Mouse (Mus musculus) cerebellum, adult 9-11 months (tissue): ENCODE measurements around the gene Vegfd.
A peak's percentile ranks its signal among the peaks of the same experiment; 100 is the strongest.

Source experiments
- DNase-seq: peaks from one replicate; pipeline ENCODE4 v3.0.0; 2022

Vegfd gene

GRCm38 (mm10) chrX:164373081-164373480, at the start of gene Vegfd:
TSS of gene Vegfd (plus strand) at chrX:164373378.
- DNase-seq = no peak

DNA sequence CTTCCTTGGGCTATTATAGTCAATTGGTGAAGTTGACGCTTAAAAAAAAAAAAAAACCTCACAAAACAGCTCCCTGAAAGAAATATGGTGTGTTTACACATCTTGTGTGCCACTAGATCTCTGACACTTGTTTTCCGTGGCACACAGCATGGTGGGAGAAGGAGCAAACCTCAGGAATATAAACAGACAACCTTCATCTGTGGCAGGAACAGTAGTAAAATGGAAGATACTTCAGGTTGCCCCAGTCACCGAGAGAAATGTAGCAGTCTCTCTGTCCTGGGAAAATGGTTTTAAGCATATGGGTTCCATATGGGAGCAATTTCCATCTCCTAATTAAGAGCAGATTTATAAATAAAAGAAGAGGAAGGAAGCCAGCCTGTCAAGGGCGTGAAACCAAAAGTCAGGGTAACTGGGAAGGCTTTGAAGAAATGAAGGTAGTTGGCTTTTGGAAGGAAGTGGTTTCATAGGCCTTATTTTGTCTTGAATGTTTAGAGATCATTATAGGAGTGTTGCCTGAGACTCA, 49.7 kb upstream of the Vegfd start:
- no peak for DNase-seq

GRCm38 (mm10) chrX:164330351-164330750, 42.8 kb upstream of the Vegfd start:
- DNase-seq = no peak

GRCm38 (mm10) chrX:164330766-164331165, 42.4 kb upstream of the Vegfd start:
- no peak for DNase-seq

- no peak for DNase-seq
Measured at GRCm38 (mm10) chrX:164338591-164338990, 34.6 kb upstream of the Vegfd start.

GRCm38 (mm10) chrX:164345359-164345938, 27.7 kb upstream of the Vegfd start:
- no peak for DNase-seq

GRCm38 (mm10) chrX:164348937-164349336, 24.2 kb upstream of the Vegfd start:
- DNase-seq = no peak

GRCm38 (mm10) chrX:164365153-164365865, 7.9 kb upstream of the Vegfd start:
- no peak for DNase-seq

GRCm38 (mm10) chrX:164370576-164370975, 2.6 kb upstream of the Vegfd start:
- DNase-seq = no peak

DNA sequence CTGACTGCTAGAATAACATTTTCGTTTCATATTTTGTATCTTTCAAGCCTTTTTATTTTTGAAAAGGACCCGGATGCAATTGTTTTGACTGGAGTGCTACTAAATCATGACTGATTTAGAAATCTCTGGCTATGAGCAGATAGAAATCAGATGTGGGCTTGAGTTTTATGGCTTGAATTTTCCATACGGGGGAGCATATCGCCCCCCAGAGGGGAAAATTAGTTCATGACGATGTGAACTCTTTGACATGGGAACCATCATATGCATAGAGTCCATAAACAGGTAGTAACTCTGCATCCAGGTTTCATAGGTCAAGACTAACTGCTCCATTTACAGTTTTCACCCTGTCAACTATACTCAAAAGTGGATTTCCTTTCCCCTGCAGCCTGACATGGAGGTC, 1.4 kb downstream of the Vegfd start:
- DNase-seq = no peak

DNA sequence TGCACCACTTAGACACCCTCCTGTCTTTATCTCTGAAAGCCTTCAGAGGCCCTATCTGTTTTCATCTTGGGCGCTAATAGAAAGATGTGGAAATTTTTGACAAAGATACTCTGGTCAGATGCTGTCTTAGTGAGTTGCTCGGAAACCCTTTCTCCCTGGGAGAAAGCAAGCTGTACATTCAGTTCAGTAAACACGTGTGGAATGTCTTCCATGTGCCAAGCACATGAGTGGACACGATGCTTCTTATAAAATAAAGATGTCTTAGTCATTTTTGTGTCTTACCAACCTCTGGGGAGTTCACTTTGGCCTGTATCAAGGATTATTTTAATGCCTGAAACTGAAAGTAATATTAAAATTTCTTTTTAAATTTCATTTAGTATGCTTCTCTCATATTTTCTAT, 6.5 kb downstream of the Vegfd start:
- DNase-seq = no peak

DNA sequence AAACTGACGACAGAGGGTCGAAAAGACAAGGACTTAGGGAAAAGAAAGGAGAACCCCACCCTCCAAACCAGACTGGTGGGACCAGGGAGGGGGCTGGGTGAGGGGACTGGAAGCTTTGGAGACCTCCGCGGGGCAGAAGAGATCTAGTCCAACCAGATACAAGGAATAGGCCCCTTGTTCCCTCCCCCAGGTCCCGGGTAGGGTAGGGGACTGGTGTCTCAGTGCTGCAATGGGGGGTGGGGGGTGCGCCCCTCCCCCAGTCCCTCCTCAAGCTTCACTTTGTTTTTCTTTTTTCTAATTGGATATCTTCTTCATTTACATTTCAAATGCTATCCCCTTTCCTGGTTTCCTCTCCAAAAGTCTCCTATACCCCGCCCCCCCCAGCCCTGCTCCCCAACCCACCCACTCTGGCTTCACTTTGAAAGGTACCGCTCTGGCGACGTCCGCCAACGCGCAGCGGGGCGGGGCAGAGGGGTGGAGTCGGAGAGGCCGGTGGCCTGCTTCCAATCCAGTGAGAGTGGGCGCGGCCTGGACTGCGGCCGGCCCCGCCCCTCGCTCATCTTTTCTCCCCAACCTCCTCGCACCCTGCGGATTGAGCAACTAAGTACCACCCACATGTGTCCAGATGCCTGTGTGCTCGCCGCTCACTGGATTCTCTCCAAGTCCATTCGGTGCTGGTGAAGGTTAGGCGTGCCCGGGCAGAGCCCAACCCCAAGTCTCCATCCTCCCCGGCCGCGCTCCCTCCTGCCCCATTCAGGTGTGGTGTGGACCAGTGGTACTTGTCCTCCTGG, 8.6 kb downstream of the Vegfd start:
- DNase-seq = peak; percentile 38

DNA sequence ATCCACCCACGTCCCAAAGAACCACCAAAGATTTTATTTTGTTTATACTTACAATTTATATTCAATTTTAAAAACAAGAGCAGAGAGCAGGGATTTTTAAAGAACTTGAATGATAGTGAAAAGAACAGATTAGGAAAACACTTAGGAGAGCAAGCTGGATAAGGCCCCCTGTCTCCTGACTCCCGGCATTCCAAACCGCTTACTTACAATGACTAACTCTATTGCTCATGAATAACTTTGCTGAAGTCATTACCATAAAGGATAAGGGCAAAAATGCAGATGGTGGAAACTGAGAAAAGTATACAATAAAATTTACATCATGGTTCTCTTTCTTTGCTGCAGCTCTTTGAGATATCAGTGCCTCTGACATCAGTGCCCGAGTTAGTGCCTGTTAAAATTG, 20.9 kb downstream of the Vegfd start:
- DNase-seq = no peak

GRCm38 (mm10) chrX:164398456-164398855, 25.3 kb downstream of the Vegfd start:
- no peak for DNase-seq

DNA sequence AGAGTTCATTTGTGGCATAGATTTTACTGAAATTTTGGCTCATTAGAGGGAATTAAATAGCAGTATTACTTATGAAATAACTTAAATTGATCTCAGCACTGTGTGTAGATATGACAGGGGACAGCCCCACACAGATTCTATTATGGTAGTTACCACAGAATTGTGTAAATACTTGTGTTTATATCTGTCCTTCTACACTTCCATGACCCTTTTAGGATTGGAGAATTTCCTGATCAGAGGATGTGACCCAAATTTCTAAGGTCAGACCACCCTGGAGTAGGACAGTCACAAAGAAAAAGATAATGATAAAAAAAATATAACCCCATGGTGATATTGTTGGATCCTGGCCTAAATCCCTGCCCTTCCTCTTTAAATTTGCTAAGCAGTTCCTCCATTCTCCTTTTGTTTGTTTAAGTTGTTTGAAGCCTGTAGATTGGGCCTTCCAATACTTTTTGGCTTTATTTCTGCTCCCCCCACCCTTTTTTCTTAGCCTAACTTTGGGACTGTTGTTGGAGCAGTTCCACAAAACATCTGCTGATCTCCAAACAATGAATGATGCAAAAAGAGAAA, 32.0 kb downstream of the Vegfd start:
- DNase-seq = no peak

DNA sequence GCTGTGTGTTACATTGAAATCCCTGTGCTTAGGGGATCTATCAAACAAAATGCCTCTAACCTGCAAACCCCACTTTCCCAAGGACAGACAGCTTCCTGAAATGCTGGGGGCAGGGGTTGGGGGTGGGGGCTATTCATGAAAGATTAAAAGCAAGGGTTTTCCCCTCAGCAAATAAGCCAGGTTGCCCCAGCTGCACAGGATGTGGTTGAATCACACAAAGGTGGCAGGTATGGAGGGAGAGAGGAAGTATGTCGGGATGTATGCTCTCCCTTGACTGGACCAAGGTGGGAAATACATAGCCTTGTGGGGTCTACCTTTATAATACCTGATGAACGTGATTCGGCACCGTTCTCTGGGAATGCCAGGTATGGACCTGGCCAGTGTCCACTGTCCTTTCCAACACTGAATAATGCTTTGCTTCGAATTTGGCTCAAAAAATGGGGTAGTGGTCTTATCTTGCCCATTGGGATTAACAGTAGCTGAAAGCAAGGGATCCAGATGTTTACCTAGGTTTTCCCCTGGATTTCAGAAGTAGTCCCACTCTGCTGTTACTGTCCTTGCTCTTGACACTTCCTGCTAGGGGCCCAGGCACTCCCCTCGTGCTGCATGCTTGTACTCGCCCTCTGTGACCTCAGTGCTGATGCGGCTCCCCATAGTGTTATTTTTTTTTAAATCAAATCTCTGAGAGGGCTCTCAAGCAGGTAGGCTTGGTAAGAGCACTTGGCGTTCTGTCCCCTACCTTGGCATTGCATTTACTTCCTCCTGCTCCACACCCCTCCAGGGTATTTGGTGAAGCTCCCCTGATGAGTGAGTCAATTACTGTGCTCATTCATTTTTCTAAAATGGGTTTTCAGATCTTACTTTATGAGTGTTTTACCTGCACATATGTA, 33.2 kb downstream of the Vegfd start:
- no peak for DNase-seq

DNA sequence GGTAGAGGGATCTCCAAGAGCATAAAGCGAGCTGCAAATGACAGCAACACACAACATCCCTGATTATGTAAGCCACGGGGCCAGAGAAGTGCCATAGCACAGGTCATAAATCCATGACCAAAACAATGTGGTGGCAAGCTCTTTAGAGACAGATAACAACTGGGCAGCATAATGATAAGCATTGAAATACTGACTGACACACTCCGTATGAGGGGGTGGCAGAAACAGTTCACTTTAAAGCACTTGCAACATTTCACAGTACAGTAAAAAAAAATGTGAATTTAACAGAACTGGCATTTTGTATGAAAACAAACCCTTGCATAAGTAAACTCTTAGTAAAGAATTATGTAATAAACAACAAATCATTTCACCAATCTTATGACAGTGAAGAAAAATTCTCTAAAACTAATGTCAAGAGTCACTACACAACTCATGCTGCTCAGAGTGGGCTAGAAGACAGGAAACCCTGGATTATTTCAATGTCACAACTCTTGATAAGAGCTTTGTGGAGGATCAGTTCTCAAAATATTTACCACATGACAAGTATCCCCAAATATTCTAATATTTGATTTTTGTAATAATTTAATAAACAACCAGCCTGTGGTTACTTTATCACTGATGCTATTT, 35.2 kb downstream of the Vegfd start:
- DNase-seq = no peak

- DNase-seq = no peak
Measured at GRCm38 (mm10) chrX:164410562-164410961, 37.4 kb downstream of the Vegfd start.

GRCm38 (mm10) chrX:164416803-164417202, 43.6 kb downstream of the Vegfd start:
- DNase-seq = no peak

DNA sequence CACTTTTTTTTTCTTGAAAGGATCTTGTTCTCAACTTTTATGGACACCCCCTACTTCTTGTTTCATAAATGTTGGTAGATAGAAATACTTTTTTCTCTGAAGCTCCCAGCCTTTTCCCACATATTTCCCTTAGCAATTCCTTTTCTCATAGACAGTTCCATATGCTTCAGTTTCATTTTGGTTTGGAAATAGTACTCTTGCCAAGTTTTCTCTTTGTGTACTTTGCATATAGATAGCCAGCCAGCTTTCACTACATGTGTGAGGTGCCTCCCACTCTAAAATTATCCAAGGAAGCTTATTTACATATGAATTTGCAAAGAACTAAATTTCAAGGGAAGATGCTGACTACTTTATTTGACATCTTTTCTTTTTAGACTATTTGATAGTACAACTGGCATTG, 44.8 kb downstream of the Vegfd start:
- no peak for DNase-seq

GRCm38 (mm10) chrX:164419471-164419939, 46.3 kb downstream of the Vegfd start, which contains the start of gene Piga:
TSS of gene Piga (plus strand) at chrX:164419787.
- peak; percentile 97 for DNase-seq

DNA sequence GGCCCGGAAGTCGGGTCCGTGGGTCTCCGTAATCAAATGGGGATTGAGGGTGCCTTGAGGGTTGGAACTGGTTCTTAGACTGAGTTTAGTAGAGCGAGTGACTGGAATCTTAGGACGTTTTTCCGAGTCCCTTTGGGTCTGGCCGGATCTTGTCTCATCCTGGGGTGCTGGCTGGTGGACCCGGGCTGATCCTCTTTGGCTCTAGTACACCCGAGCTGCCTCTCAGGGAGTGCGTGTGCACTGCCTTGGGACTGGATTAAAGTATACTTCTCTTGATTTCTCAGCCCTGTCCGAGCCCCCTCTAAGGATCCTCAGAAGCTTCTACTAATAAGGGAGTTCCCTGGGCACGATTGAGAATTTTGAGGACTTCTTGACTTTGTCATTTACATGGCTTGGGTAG, 46.8 kb downstream of the Vegfd start:
- no peak for DNase-seq
